Mouse (Mus musculus) limb, embryonic 11.5 days (tissue): ENCODE results near the gene Fap. TPM values are rescaled to one million over a fixed set of nuclear protein-coding genes. Genes with fewer than 3 reads are reported as not detected.
A peak's percentile ranks its signal among the peaks of the same experiment; 100 is the strongest.

ENCODE experiments used
- ATAC-seq: fragments of 200-750 bp; cut with Nextera tagmentation; 2 replicates; pipeline ENCODE4 v1.8.0; 2017; ENCODE audit warnings: low read depth; ENCODE audit not compliant: insufficient number of reproducible peaks, low FRiP score, low TSS enrichment
- DNase-seq: peaks from one replicate; pipeline ENCODE4 v3.0.0-alpha.2; 2015; ENCODE audit warnings: low spot score
- H3K27ac ChIP-seq: fragments of 300-500 bp; sonication (generic); replicated peaks from 2 replicates; pipeline ENCODE4 v1.5.1; 2014; ENCODE audit warnings: low read depth, mild to moderate bottlenecking, low read length
- H3K27me3 ChIP-seq: fragments of 300-500 bp; sonication (generic); 2 replicates; pipeline ENCODE4 v1.6.1; 2014; ENCODE audit warnings: mild to moderate bottlenecking, low read length, mixed read lengths; ENCODE audit not compliant: control insufficient read depth, insufficient read depth
- H3K36me3 ChIP-seq: fragments of 300-500 bp; sonication (generic); 2 replicates; pipeline ENCODE4 v1.6.1; 2014; ENCODE audit warnings: mild to moderate bottlenecking, low read length, moderate library complexity, mixed read lengths; ENCODE audit not compliant: control insufficient read depth, insufficient read depth
- H3K4me1 ChIP-seq: fragments of 300-500 bp; sonication (generic); 2 replicates; pipeline ENCODE4 v1.6.1; 2014; ENCODE audit warnings: low read length, mixed read lengths; ENCODE audit not compliant: control insufficient read depth, insufficient read depth
- H3K4me2 ChIP-seq: fragments of 300-500 bp; sonication (generic); 2 replicates; pipeline ENCODE4 v1.6.1; 2014; ENCODE audit warnings: low read depth, mild to moderate bottlenecking, moderate library complexity; ENCODE audit not compliant: severe bottlenecking
- H3K4me3 ChIP-seq: fragments of 300-500 bp; sonication (generic); 2 replicates; pipeline ENCODE4 v1.5.1; 2014; ENCODE audit warnings: low read depth, low read length
- H3K9ac ChIP-seq: fragments of 300-500 bp; sonication (generic); 2 replicates; pipeline ENCODE4 v1.6.1; 2014; ENCODE audit warnings: mild to moderate bottlenecking, low read length
- H3K9me3 ChIP-seq: fragments of 300-500 bp; sonication (generic); 2 replicates; pipeline ENCODE4 v1.6.1; 2016; ENCODE audit warnings: low read length; ENCODE audit not compliant: control insufficient read depth
- WGBS: fragments of 180-500 bp; shearing (Covaris S2); extraction: QIAGEN DNeasy Blood & Tissue Kit; methylation state at CpG from one replicate; pipeline ENCODE4 v1.1.7; 2014; 5-methylcytosine and 5-hydroxymethylcytosine counted together
- polyA plus RNA-seq: library from polyadenylated mRNA; unstranded; fragments of >200 nt; fragmentation: Nextera tagmentation; extraction: Ambion mirVana; gene quantifications from 2 replicates; pipeline ENCODE4 v1.2.1, GENCODE M21; 2014

Gene Fap
- polyA plus RNA-seq, result 5.8 and 6.3 TPM in 2 replicates

- H3K27me3 ChIP-seq, result no peaks in the 10 kb centered on the region
Observed at GRCm38 (mm10) chr2:62573753-62574159, at the start of gene Fap. Fap (minus strand) TSS chr2:62574075.

GRCm38 (mm10) chr2:62623024-62623441 is 49.2 kb upstream of the Fap start:
- WGBS, result 79% methylated on average over 8 of the region's 8 CpGs
- Histone ChIP-seq H3K4me1 (no peaks in the 10 kb centered on the region), H3K4me2 (no peak overlapping the region), H3K27ac (no peak overlapping the region), H3K36me3 (no peaks in the 10 kb centered on the region), H3K27me3 (no peaks in the 10 kb centered on the region), H3K4me3 (no peak overlapping the region), H3K9ac (no peak overlapping the region), H3K9me3 (no peaks in the 10 kb centered on the region)
- ATAC-seq, result no peak
- DNase-seq, result no peak

More at GRCm38 (mm10) chr2:62573753-62574159, at the start of gene Fap:
- H3K4me3 ChIP-seq, result no peak within 1 kb of the TSS; the same call in 1 of the 2 replicates
- no peaks in the 10 kb centered on the region for H3K9me3 ChIP-seq
- no peaks in the 10 kb centered on the region for H3K36me3 ChIP-seq
- ATAC-seq, result peak; percentile 60; the same call in 1 of the 2 replicates
- no peaks in the 10 kb centered on the region; the same call in 1 of the 2 replicates for H3K4me1 ChIP-seq
- H3K4me2 ChIP-seq, result no peak within 1 kb of the TSS; the same call in 1 of the 2 replicates
- H3K9ac ChIP-seq, result no peak within 1 kb of the TSS
- no peak within 1 kb of the TSS; the same call in 1 of the 2 replicates for H3K27ac ChIP-seq
- 41% methylated on average over 12 of the region's 12 CpGs for WGBS
- peak; percentile 52 for DNase-seq

GRCm38 (mm10) chr2:62619679-62620078 is 45.8 kb upstream of the Fap start:
- 65% methylated on average over 2 of the region's 2 CpGs for WGBS
- ATAC-seq, result no peak
- Histone ChIP-seq H3K9me3 (no peaks in the 10 kb centered on the region), H3K4me3 (no peak overlapping the region), H3K27ac (no peak overlapping the region), H3K9ac (no peak overlapping the region), H3K4me2 (no peak overlapping the region), H3K4me1 (no peaks in the 10 kb centered on the region), H3K36me3 (no peaks in the 10 kb centered on the region), H3K27me3 (no peaks in the 10 kb centered on the region)
- DNase-seq, result no peak

GRCm38 (mm10) chr2:62618934-62619341 is 45.1 kb upstream of the Fap start:
- no peaks in the 10 kb centered on the region for H3K27me3 ChIP-seq
- H3K36me3 ChIP-seq, result no peaks in the 10 kb centered on the region
- H3K4me3 ChIP-seq, result no peak overlapping the region
- no peak overlapping the region for H3K9ac ChIP-seq
- H3K9me3 ChIP-seq, result no peaks in the 10 kb centered on the region
- no peak for DNase-seq
- 80% methylated on average over 7 of the region's 7 CpGs for WGBS
- H3K4me2 ChIP-seq, result no peak overlapping the region
- ATAC-seq, result no peak
- no peaks in the 10 kb centered on the region for H3K4me1 ChIP-seq
- H3K27ac ChIP-seq, result no peak overlapping the region

- H3K4me3 ChIP-seq, result no peak overlapping the region
- H3K4me1 ChIP-seq, result no peaks in the 10 kb centered on the region
- 90% methylated on average over 4 of the region's 4 CpGs for WGBS
- H3K27me3 ChIP-seq, result no peaks in the 10 kb centered on the region
- H3K9ac ChIP-seq, result no peak overlapping the region
- ATAC-seq (no peak), DNase-seq (no peak)
- H3K27ac ChIP-seq, result no peak overlapping the region
- no peaks in the 10 kb centered on the region for H3K36me3 ChIP-seq
- H3K9me3 ChIP-seq, result no peaks in the 10 kb centered on the region
- no peak overlapping the region for H3K4me2 ChIP-seq
Observed at GRCm38 (mm10) chr2:62613133-62613532, 39.3 kb upstream of the Fap start.

GRCm38 (mm10) chr2:62606205-62606604 is 32.3 kb upstream of the Fap start:
- Histone ChIP-seq H3K9ac (no peak overlapping the region), H3K4me2 (no peak overlapping the region), H3K27me3 (no peaks in the 10 kb centered on the region), H3K4me3 (no peak overlapping the region), H3K27ac (no peak overlapping the region), H3K36me3 (no peaks in the 10 kb centered on the region), H3K4me1 (no peaks in the 10 kb centered on the region), H3K9me3 (no peaks in the 10 kb centered on the region)
- DNase-seq (no peak), ATAC-seq (no peak)
- WGBS, result 86% methylated on average over 16 of the region's 16 CpGs

- Histone ChIP-seq H3K9me3 (no peaks in the 10 kb centered on the region), H3K4me1 (no peaks in the 10 kb centered on the region), H3K4me3 (no peak overlapping the region), H3K4me2 (no peak overlapping the region), H3K27me3 (no peaks in the 10 kb centered on the region), H3K27ac (no peak overlapping the region), H3K9ac (no peak overlapping the region), H3K36me3 (no peaks in the 10 kb centered on the region)
- no peak for ATAC-seq
- no peak for DNase-seq
- 88% methylated on average over 5 of the region's 5 CpGs for WGBS
Observed at GRCm38 (mm10) chr2:62603530-62603929, 29.7 kb upstream of the Fap start.

GRCm38 (mm10) chr2:62596586-62596985 is 22.7 kb upstream of the Fap start:
- no peak overlapping the region for H3K4me2 ChIP-seq
- WGBS, result 93% methylated on average over 5 of the region's 5 CpGs
- no peak for ATAC-seq
- no peak overlapping the region for H3K9ac ChIP-seq
- DNase-seq, result no peak
- H3K4me1 ChIP-seq, result no peaks in the 10 kb centered on the region
- H3K27me3 ChIP-seq, result no peaks in the 10 kb centered on the region
- H3K27ac ChIP-seq, result no peak overlapping the region
- H3K36me3 ChIP-seq, result no peaks in the 10 kb centered on the region
- no peak overlapping the region for H3K4me3 ChIP-seq
- no peaks in the 10 kb centered on the region for H3K9me3 ChIP-seq

- no peak overlapping the region for H3K9ac ChIP-seq
- no peaks in the 10 kb centered on the region for H3K27me3 ChIP-seq
- WGBS, result 83% methylated on average over 2 of the region's 2 CpGs
- no peak overlapping the region for H3K27ac ChIP-seq
- DNase-seq, result no peak
- H3K4me1 ChIP-seq, result no peaks in the 10 kb centered on the region
- H3K4me2 ChIP-seq, result no peak overlapping the region
- no peaks in the 10 kb centered on the region for H3K9me3 ChIP-seq
- no peak for ATAC-seq
- no peak overlapping the region for H3K4me3 ChIP-seq
- no peaks in the 10 kb centered on the region for H3K36me3 ChIP-seq
Observed at GRCm38 (mm10) chr2:62594491-62594890, 20.6 kb upstream of the Fap start.
